Mouse (Mus musculus): Measurements from ENCODE around the gene Diras2. TPM values are rescaled to one million over a fixed set of nuclear protein-coding genes. Genes with fewer than 3 reads are reported as not detected.

The Diras2 gene
- 1 to 10 TPM; 8.5 to 9.8 TPM for total RNA-seq (2021)
- long read RNA-seq, experiment 1, full-length matches to known transcripts = 2 of 5 reads
- long read RNA-seq, experiment 1, partial matches to known transcripts = 0 of 5 reads
- long read RNA-seq, experiment 1, other reads (novel, unspliced or antisense) = 3 of 5 reads
- long read RNA-seq, experiment 2, full-length matches to known transcripts = 5 of 9 reads
- long read RNA-seq, experiment 2, partial matches to known transcripts = 0 of 9 reads
- long read RNA-seq, experiment 2, other reads (novel, unspliced or antisense) = 4 of 9 reads

GRCm38 (mm10) chr13:52531121-52531520 is at the start of gene Diras2:
Diras2 (minus strand) TSS chr13:52531279.
- no peak for DNase-seq (ENCODE audit: low spot score in 2 of 2)

DNA sequence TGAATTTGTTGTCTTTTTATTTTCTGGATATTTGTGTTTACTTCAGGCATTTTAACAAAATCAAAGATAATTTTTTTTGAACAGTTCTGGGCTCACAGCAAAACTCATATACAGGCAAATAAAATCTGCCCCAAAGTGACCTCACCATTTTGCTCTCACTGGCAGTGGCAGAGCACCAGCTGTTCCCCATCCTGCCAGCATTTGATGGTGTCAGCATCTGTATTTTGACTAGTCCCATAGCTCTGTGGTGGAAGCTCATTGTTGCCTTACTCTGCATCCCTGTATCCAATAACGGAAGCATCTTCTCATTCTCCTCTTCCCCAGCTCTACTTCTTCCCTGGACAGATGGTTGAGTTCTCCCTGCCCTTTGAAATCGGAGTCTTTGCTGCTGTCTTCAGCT is 47.7 kb upstream of the Diras2 start:
- no peak for DNase-seq (ENCODE audit: low spot score in 2 of 2)

DNA sequence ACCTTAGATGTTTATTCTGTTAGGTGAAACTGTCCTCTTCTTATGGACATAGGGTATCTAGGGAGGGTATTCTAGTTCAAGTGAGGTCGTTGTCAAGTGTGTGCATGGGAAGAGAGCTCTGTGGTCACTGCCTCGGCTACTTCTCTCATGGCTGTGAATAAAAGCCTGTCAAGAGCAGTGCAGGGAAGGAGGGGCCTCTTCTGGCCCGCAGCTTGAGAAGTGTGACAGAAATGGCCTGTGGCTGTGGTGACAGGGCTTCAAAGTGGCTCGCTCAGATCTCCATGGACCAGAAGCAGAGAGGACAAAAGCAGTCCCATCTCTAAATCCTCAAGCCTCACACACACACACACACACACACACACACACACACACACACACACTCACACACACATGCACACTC is 46.9 kb upstream of the Diras2 start:
- no peak for DNase-seq (ENCODE audit: low spot score in 2 of 2)

DNA sequence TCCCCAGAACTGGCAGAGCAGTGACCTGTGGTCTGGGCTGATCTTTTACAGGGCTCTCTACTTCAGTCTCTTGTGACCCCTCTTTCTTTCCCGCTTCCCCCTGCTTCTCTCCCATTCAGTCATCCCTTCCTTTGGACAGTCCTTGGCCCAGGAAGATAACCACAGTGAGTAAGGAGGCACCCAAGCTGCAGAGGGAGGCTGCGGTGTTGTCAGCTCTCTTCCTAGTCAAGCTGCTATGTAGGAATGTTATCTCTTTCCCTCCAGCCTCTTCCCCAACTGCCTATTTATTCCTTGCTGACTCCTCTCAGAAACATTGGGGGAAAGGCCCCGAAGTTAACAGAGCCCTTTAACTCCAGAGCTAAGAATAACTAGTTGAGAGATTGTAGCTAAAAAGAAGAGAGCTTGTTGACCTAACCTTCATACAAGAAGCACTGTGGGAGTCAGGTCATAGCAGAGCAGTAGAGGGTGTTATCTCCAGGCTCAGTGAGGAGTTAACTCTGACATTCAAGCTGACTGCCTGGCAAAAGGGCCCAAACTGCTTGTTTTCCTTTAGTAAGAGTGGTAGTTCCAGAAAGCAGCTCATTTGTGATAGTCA is 46.3 kb upstream of the Diras2 start:
- no peak for DNase-seq (ENCODE audit: low spot score in 2 of 2)

GRCm38 (mm10) chr13:52576841-52577240 is 45.8 kb upstream of the Diras2 start:
- no peak for DNase-seq (ENCODE audit: low spot score in 2 of 2)

DNA sequence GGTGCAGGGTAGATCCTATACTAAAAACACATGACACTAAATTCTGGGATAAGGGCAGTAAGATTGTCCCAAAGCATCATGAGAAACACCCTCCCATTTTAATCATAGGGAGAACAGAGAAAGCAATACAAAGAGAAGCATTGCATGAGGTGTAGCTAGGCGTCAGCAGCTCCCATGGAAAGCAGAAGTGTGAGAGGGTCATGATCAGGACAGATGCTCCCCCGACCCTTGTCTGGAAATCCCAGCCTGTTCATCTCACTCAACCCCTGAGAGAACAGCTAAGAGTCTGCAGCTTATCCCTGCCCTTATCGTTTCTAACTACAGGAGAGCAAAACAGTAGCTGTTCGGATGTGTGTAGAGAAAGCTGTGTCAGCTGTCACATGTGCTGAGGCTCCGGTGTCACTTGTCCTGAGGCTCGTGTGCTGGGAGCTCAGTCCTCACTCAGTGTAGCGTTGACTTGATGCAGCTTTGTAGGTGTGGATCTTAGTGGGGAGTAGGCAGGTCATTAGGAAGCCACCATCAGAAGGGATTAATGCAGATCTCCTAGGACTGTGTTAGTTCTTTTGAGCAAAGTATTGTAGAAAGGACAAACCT is 45.0 kb upstream of the Diras2 start:
- no peak for DNase-seq (ENCODE audit: low spot score in 2 of 2)

- no peak for DNase-seq (ENCODE audit: low spot score in 2 of 2)
Observed at GRCm38 (mm10) chr13:52575483-52575882, 44.4 kb upstream of the Diras2 start.

DNA sequence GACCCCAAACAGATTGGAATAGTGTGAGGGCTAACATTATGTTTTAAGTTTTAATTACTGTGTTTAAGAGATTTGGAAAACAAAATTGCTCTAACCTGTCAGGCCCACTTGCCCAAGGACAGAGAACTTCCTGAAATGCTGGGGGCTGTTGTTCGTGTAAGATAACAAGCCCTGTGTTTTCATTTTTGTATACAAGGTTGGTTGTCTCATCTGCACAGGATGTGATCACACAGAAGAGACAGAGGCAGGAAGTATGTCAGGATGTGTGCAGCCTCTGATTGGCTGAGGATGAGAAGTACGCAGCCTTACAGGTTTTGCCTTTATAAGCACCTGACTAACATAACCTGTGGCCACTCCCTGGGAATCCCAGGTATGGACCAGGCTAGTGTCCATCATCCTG is 43.2 kb upstream of the Diras2 start:
- DNase-seq (ENCODE audit: low spot score in 2 of 2) = no peak

DNA sequence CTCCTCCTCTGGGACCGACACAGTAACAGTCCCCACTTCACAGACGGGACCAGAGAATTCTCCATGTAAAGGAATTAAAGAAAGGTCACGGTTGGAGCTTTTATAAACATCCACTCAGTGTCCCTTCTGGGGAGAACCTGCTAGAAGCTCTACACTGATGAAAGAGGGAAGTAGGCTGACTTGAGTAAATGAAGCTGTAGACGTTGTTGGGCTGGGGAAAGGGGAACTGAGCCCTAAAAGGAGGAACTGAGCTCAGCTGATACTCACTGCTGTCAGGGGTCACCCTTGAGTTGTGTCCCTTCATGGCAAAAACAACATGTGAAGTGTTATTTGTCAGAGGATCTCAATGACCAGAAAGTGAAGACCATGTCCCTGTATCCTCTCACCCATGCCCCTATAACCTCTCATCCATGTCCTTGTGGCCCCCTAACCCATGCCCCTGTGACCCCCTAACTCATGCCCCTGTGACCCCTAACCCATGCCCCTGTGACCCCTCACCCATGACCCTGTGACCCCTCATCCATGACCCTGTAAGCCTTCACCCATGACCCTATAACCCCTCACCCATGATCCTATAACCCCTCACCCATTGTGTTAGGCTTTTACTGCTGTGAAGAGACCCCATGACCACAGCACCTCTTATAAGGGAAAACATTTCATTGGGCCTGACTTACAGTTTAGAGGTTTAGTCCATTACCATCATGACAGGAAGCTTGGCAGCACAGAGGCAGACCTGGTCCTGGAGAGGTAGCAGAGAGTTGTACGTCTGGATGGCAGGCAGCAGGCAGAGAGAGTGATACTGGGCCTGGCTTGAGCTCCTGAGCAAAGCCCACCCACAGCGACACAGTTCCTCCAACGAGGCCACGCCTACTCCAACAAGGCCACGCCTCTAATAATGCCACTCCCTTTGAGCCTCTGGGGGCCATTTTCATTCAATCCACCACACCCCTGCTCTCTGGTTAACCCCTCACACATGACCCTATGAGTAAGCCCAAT is 41.7 kb upstream of the Diras2 start:
- DNase-seq (ENCODE audit: low spot score in 2 of 2) = no peak

GRCm38 (mm10) chr13:52571591-52572384 is 40.7 kb upstream of the Diras2 start:
- no peak for DNase-seq (ENCODE audit: low spot score in 2 of 2)

DNA sequence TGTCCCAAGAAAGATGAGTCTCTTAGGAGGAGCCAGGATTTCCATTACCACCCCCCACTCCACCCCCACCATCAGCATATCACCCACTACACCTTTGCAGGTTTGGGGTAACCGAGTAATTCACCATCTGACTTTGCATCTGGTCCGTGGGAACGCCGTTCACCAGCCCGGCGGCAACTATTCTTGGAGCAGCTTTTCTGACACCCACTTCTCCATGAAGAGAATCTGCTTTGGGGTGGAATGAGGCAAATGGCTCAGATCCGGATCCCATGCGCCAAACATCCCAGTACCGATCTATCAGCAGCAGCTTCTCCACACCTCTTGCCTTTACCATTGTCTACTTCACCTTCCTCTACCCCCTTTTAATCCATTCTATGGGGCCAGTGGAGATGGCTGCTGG is 39.2 kb upstream of the Diras2 start:
- no peak for DNase-seq (ENCODE audit: low spot score in 2 of 2)

GRCm38 (mm10) chr13:52569194-52569769 is 38.2 kb upstream of the Diras2 start:
- DNase-seq (ENCODE audit: low spot score in 2 of 2) = no peak

DNA sequence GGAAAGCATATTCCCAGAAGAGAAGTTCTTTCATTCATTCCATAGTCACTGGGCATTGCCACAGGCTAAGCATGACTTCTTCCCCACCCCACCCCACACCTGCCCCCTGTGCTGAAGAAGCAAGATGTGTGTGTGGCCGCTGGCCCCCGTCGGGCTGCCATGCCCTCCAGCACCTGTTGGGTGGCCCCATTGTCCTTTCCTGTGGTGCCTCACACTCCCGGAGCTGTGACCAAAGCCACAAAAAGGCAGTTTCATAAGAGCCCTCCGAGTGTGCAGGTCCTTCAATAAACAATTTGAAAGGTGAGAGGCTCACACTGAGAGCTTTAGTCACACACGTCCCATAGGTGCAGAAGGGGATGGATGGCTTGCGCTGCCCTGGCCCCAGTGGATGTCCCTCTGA is 35.7 kb upstream of the Diras2 start:
- DNase-seq (ENCODE audit: low spot score in 2 of 2) = no peak

DNA sequence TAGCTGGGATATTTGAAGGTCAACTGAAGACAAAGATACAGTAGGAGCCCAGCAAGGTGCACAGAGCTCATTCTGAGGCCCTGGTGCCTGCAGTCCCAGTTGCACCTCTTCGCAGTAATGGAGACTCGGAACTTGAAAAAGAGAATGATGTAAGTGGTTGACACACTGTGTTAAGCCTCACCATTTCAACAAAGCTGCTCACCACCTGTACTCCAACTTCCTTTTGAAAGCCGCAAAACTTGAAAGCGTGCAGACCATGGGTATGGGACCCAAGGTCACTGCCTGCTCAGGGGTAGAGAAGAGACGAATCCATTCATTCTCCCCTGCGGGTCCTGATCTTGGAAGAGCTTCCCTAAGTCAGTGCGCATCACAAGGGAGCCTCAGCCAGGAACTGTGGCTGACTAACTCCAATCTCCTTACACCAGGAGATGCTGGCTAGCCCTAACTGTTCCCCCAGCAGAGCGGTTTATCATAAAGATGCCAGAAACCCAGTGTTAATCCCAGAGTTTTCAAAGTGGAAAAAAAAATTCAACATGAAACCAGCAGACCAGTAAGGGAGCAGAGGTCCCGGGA is 35.2 kb upstream of the Diras2 start:
- DNase-seq (ENCODE audit: low spot score in 2 of 2) = no peak

- no peak for DNase-seq (ENCODE audit: low spot score in 2 of 2)
Observed at GRCm38 (mm10) chr13:52565103-52565739, 34.1 kb upstream of the Diras2 start.

GRCm38 (mm10) chr13:52562166-52562571 is 31.1 kb upstream of the Diras2 start:
- DNase-seq (ENCODE audit: low spot score in 2 of 2) = no peak

DNA sequence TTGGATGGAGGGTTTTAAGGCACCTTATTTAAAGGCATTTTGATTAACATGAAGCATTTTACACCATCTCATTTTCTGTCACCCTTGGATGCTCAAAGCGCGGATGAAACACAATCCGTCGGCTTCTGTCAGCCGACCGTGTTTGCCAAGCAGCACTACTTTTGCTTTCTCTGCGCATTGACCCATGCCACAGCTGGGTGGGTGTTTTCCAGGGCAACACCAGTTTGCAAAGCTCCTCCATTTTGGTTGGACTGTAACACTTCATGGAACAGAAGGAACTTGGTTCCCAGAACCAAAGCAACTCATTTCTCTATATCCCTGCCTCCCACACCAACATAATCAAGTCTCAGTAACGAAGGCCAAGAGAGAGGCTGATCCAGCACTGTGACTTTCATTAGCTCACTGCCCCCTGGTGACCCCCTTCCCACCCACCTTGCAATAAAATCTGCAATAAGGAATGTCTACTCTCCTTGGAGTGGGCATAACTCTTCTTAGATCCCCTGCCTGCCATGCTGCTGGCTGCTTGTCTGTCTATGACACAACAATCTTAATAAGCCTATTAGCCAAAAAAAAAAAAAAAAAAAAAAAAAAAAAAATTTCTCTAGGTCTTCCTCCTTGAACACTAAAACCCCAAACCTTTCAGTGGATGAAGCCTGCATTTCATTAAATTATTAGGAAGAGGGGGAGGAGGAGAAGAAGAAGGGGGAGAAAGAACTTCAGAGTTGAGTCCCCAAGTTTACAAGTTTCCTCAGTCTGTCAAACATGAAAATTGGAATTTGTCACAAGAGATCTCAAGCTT is 30.5 kb upstream of the Diras2 start:
- DNase-seq (ENCODE audit: low spot score in 2 of 2) = no peak

GRCm38 (mm10) chr13:52557421-52557820 is 26.3 kb upstream of the Diras2 start:
- DNase-seq (ENCODE audit: low spot score in 2 of 2) = no peak

- no peak for DNase-seq (ENCODE audit: low spot score in 2 of 2)
Observed at GRCm38 (mm10) chr13:52554722-52555121, 23.6 kb upstream of the Diras2 start.
